Mouse (Mus musculus): Measurements from ENCODE around the gene 4931429L15Rik.
A peak's percentile ranks its signal among the peaks of the same experiment; 100 is the strongest.

4931429L15Rik gene

DNA sequence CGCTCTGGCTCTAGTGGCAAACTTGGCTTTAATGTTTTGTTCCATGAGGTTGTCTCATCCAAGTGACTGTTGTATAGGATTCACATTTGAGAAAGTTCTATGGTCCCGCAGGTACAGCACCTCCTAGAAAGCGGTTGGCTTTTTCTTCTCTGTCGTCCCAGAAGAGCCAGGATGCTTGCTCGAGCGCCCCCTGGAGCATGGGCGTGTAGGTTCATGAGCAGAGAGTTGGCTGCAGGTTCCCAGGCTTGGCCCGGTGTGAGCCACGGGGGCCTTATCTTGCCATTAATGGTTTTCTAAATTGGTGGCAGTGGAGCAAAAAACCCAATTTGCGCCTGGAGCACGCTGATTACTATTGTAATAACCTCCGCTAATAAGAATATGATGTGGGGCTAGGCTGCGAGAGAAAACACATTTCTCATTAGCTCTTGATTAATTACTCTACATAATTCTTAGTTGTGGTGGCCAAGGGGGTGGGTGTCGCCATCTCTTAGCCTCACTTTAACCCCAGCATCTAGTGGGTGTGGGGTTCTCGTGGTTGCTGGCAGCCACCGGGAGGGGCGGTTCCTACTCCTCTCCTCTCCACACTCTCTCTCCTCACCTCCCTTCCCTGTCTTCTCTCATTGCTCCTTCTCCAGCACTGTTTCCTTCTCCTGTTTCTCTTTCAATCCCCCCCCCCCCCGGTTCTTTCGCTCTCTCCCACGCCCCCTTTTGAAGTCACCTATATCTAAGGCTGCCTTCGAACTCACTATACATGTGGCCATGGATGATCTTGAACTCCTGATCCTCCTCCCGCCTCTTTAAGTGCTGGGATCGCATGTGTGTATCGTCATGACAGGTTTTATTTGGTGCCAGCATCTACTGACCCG, 8.2 kb upstream of the 4931429L15Rik start:
- no peak for DNase-seq (ENCODE audit: low read depth)

DNA sequence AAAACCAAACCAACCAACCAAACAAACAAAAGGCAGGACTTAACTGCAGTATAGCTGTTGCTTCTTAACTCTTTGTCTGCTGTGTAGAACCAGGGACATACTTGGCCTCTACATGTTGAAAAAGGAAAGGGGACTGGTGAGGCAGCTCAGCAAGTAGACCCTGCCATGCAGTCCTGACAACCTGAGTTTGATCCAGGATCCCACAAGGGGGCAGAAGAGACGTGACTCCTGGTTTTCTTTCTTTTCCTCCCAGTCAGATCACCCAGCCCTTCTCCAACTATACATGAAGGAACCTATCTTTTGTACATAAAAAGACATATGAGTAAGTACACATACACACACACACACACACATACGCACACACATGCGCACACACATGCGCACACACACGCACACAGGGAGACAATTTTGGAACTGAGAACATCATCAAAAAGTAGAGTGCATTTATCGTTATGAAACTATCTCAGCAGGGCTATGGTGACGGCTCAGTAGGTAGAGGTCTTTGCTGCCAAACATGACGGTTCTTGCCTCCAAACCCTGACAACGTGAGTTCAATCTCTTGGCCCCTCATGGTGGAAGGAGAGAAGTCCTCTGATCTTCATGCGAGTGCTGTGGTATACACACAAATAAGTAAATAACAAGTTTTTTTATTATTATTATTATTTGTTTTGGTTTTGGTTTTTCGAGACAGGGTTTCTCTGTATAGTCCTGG, 7.1 kb upstream of the 4931429L15Rik start:
- no peak for DNase-seq (ENCODE audit: low read depth)

DNA sequence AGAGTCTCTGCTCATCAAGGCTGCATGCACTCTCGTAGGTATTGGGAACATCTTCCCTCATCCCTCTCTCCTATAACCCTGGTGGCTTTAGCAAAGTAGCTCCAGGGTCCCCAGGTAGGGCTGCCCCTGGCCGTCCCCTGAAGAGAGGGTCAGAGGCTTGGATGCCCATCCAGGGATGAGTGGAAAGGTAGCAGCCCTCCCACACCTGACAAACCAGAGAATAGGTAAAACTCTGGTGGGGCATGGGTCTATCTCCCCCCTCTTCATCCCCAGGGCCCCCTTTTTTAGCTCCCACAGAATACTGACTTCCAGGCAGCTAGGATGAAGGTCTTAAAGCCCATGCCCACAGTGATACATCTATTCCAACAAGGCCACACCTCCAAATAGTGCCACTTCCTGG, 675 bp upstream of the 4931429L15Rik start:
- DNase-seq (ENCODE audit: low read depth), result no peak

DNA sequence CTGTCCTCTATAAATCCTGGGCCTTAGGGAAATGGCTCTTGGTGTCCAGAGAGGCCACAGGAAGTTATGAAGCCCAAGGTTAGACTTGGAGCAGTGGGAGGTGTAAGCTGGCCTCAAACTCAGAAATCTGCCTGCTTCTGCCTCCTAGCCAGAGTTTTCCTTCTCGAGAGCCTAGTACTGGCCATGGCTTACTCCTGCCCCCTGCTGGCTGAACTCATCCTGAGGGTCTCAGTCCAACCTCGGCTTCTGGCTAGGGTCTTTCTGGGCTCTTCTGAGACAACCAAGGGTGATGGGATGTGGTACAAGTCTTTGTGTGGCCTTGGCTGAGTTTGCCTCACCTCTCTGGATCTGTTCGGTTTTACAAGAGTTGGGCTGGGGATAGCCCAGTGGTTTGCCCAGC, 1.8 kb downstream of the 4931429L15Rik start:
- DNase-seq (ENCODE audit: low read depth), result no peak

- no peak for DNase-seq (ENCODE audit: low read depth)
These were observed 2.9 kb downstream of the 4931429L15Rik start for GRCm38 (mm10) chr9:46316909-46317308.

DNA sequence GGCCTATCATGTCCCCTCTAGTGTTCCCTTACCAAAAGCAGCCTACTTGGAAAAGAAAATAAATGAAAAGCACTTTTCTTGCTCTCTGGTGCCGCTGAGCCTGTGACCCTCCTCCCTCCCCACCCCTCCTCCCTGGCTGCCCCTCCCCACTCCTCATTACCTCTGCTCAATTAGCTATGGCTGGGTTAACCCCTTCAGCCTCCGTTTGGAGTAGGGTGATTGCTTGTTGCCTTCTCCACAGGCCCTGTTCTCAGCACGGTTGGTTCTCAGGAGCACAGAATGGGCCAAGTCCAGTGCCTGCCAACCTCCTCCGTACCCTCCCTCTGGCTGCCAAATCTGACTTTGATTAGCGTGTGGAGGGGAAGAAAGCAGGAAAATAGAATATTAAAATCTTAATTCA, 3.4 kb downstream of the 4931429L15Rik start:
- no peak for DNase-seq (ENCODE audit: low read depth)

DNA sequence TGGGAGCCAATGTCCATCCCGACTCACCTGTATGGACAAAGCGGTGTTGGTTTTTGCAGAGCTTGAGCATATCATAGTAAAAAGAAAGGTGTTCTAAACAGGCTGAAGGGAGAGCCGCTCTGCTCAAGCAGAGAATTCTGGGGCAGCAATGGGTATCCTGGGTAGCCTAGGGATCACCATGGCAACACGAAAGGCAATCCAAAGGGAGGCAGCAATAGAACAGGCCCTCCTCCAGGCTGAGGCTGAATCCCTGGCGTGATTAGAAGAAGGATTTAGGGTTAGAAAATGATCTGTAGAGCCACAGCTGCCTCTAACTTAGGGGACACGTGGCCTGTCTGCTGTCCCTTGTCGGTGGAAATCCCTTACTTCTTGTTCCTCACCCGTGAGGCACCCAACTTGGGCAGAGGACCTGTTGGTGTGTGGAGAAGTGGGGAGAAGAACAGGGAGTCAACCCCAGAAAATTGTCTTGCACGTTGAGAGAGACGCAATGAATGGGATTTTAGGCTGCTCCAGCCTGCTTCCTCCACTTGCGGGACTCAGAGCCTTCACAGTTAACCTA, 3.9 kb downstream of the 4931429L15Rik start:
- DNase-seq (ENCODE audit: low read depth), result no peak

DNA sequence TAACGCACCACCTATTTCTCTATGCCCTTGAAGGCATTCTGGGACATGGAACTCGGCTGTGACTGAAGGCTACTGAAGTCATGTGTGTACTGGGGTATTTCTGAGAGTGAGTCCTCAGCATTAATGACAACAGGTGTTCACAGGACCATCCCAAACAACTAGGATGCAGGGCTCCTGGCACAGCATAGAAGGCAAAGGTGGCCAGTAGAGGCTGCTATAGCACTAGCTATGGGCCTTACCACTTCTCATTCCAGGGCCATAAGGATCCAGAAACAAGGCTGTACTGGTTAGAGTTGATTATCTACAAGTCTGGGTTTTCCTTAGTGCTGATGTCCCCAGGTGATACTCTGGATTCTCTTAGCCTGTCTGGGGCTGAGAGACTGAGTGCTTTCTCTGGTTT, 4.9 kb downstream of the 4931429L15Rik start:
- no peak for DNase-seq (ENCODE audit: low read depth)

DNA sequence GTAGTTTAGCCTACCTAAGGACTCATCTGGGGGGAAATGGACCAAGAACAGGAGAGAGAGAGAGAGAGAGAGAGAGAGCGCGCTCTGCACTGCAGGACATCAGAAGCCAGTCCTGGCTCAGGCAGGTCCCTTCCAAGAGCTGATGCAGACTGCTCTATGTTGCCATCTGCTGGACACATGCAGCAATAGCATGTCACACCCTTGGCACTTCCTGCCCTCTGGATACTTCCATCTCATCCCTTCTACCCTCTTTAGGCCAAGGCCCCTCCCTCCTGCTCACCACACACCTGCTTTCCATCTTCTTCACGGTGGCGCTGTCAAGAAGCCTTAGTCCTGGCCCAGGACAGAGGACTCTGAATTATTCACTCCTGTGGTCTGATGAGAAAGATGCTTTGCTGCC, 5.3 kb downstream of the 4931429L15Rik start:
- peak; percentile 79 for DNase-seq (ENCODE audit: low read depth)

DNA sequence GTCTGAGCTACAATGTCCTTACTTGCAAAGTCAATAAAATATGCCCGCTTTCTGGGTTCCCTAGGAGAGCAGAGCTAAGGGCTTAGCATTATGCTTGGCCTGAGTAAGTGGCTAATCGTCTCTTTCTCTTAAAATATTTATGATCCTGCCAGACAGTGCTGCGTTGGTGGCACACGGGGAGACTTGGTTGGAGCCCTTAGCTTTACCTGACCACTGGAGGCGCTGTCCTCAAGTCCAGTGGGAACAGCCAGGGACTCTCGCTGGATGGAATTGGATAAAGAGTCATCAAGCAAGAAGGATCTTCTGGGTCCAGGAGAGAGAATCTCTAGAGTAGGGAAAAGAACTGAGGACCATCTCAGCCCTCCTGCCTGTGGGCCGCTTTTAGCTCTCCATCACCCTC, 10.7 kb downstream of the 4931429L15Rik start:
- DNase-seq (ENCODE audit: low read depth), result peak; percentile 6

DNA sequence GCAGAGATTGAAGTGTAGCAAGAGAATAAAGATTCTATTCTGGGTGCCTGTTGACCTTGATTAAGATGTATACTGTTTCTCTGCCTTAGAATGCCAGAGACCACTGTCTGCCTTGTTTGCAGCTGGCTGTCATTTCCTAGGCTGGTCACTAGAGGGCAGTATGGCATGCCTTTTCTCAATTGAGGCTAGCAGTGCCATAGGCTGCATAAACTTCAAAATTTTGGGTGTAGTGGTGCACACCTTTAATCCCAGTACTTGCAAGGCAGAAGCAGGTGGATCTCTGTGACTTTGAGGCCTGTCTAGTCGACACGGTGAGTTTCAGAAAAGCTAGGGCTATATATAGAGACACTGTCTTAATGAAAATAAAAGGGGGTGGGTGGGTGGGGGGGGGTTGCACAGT, 17.6 kb downstream of the 4931429L15Rik start:
- peak; percentile 70 for DNase-seq (ENCODE audit: low read depth)

DNA sequence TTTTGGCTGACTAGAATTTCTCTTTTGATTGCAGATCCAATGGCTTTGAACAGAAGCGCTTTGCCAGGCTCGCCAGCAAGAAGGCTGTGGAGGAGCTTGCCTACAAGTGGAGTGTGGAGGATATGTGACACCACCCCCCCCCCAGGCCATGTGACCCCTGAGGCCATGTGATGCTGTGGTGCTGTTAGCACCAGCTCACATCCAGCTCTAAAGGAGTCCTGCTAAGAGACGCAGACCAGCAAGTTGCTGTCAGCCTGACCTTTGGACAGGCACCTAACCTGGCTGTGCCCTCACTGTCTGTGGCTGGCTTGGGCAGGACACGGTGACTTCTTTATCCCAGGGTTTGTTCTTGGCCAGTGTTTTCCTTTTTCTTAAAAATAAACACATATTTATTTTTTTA, 21.4 kb downstream of the 4931429L15Rik start:
- no peak for DNase-seq (ENCODE audit: low read depth)

GRCm38 (mm10) chr9:46282631-46283436, 37.0 kb downstream of the 4931429L15Rik start, which contains the start of gene Bud13:
TSS of gene Bud13 (plus strand) at chr9:46283008.
- DNase-seq (ENCODE audit: low read depth), result peak; percentile 92

DNA sequence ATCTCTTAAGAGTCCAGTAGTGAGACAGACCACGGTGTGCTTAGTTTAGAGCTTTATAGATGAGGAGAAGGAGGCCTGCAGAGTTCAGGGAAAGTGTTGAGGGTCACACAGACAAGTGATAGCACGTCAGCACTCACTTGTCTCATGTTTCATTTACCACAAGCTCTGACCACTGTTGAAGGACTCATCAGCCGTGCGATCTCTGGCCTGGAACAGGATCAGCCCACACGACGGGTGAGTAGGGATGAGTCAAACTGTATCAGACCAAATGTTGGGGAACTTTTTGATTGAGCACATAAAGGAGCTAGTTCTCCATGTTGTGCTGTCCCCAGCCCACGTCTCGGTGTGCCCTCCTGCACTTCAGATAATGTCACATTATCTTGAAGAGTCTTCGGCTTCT, 45.3 kb downstream of the 4931429L15Rik start:
- peak; percentile 30 for DNase-seq (ENCODE audit: low read depth)

GRCm38 (mm10) chr9:46272677-46273454, 46.9 kb downstream of the 4931429L15Rik start, which contains the start of gene Zpr1:
TSS of gene Zpr1 (plus strand) at chr9:46273064.
- DNase-seq (ENCODE audit: low read depth), result peak; percentile 89

- no peak for DNase-seq (ENCODE audit: low read depth)
These were observed 47.7 kb downstream of the 4931429L15Rik start for GRCm38 (mm10) chr9:46272070-46272469.

- DNase-seq (ENCODE audit: low read depth), result no peak
These were observed 49.0 kb downstream of the 4931429L15Rik start for GRCm38 (mm10) chr9:46270782-46271181.

DNA sequence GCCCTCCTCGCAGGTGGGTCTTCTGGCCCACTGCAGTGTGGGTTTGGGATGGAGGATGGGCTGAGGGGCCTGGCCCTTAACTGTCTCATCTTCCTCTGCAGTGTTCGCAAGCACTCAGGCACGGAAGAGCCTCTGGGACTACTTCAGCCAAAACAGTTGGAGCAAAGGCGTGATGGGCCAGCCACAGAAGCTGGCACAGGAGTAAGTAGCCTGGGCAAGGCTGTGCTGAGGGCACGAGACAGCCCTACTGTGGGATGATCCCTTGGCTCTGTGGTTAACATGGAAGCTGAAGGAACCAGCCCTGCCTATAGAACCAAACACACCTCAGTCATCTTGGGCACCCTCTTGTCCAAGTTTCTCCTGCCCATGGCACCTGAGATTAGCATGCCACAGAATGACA, 50.7 kb downstream of the 4931429L15Rik start:
- DNase-seq (ENCODE audit: low read depth), result no peak

- DNase-seq (ENCODE audit: low read depth), result no peak
These were observed 51.4 kb downstream of the 4931429L15Rik start, which contains the start of gene Apoa5 for GRCm38 (mm10) chr9:46268343-46268873. TSS of gene Apoa5 (plus strand) at chr9:46268633.

DNA sequence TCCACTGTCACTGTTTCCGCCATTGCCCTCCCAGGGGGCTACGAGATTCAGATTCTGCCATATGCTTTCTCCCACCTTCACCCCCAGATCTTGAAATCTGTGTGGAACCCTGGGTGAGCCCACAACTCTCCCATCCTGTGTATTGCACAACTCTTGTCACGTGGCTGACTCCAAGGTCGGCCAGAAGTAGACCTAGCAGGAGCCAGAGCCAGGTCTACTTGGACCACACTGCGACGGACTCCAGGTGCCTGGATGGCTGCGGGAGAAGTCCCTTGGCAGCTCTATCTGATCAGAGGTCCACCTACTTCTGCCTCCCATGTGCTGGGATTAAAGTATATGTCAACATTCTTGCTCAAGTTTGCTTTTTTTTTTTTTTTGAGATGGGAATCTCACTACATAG, 58.7 kb downstream of the 4931429L15Rik start:
- no peak for DNase-seq (ENCODE audit: low read depth)

GRCm38 (mm10) chr9:46259111-46259510, 60.7 kb downstream of the 4931429L15Rik start:
- no peak for DNase-seq (ENCODE audit: low read depth)

Data from NIH3T3 (cell line).